Mouse (Mus musculus): Measurements from ENCODE around the gene Gm49342. TPM values are rescaled to one million over a fixed set of nuclear protein-coding genes. Genes with fewer than 3 reads are reported as not detected.
"Not testable (repeated sequence)": the region's sequence is repeated elsewhere in the genome, so short reads cannot be mapped to it uniquely, and the experiment has no call there.

The Gm49342 gene
- polyA plus RNA-seq, 2 experiments = 65.9 TPM; not detected in 1

DNA sequence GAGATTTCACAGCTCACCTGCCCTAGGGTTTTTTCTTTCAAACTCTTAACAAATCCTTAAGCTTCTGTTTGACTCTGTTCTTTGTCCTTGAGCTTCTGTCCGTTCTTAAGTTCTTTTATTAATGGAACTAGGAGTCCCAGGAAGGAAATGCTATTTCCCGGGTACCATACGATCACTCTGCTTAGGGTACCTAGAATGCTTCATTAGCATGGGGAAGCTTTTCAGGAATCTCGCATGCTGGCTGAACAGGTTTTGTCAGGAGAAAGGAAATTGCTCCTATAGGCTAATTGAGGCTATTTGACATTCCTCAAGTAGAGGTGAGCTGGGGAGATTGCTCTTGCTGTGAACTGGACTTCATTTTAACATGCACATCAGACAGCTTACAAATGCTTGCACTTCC, 29.4 kb downstream of the Gm49342 start:
- no peak for TF ChIP-seq CTCF (IDR thresholded peaks at IDR 0.05; ENCODE audit: low read depth)
- no peak for TF ChIP-seq EP300 (IDR thresholded peaks at IDR 0.05; ENCODE audit: low read depth)
- H3K9ac ChIP-seq (replicated peaks) = no peak overlapping the region
- no peak for ATAC-seq (ENCODE audit: insufficient read depth)

DNA sequence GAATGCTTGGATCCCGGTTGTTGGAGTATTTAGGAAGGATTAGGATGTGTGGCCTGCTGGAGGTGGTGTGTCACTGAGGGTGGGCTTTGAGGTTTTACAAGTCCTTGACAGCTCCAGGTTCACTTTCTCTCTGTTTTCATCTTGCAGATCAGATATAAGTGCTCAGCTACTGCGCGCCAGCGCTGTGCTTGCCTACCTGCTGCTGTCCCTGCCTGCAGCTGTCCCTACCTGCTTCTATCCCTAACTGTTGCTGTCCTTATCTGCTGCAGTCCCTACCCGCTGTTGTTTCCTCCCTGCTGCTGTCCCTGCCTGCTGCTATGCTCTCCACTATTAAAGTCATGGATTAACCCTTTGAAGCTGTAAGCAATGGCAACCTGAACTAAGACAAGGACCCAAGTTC, 30.7 kb downstream of the Gm49342 start:
- ATAC-seq (ENCODE audit: insufficient read depth) (no peak), DNase-seq (ENCODE audit: low read depth in 3 of 3, low spot score in 3 of 3) (no peak)
- Histone ChIP-seq H3K9ac (replicated peaks) (no peak overlapping the region), H3K27ac (no peak overlapping the region), H3K4me3 (ENCODE audit: insufficient read depth in 1 of 2, low read depth in 2 of 2, low read length in 2 of 2) (no peak overlapping the region), H3K4me1 (replicated peaks; ENCODE audit: control insufficient read depth in 2 of 2, insufficient read depth in 2 of 2, low read length in 1 of 2) (peaks cover 0 to 5% of the 10 kb centered on the region in 2 experiments; a peak in 2 of 4 replicates), H3K36me3 (replicated peaks; ENCODE audit: control insufficient read depth, insufficient read depth, low read depth) (no peaks in the 10 kb centered on the region), H3K9me3 (ENCODE audit: control insufficient read depth, low read length) (no peaks in the 10 kb centered on the region), H3K27me3 (ENCODE audit: control insufficient read depth, insufficient read depth, low read length) (no peaks in the 10 kb centered on the region), H3K4me2 (ENCODE audit: low read depth) (no peak overlapping the region)
- WGBS (ENCODE audit: insufficient replicate concordance) = 48% methylated on average over 5 of the region's 5 CpGs
- no peak for TF ChIP-seq CTCF (IDR thresholded peaks at IDR 0.05; ENCODE audit: low read depth)
- no peak for TF ChIP-seq EP300 (IDR thresholded peaks at IDR 0.05; ENCODE audit: low read depth)

More for the DNA sequence above, 29.4 kb downstream of the Gm49342 start:
- Histone ChIP-seq H3K27ac (no peak overlapping the region), H3K27me3 (ENCODE audit: control insufficient read depth, insufficient read depth, low read length) (no peaks in the 10 kb centered on the region), H3K9me3 (ENCODE audit: control insufficient read depth, low read length) (no peaks in the 10 kb centered on the region), H3K4me3 (ENCODE audit: insufficient read depth in 1 of 2, low read depth in 2 of 2, low read length in 2 of 2) (no peak overlapping the region), H3K36me3 (replicated peaks; ENCODE audit: control insufficient read depth, insufficient read depth, low read depth) (no peaks in the 10 kb centered on the region), H3K4me1 (replicated peaks; ENCODE audit: control insufficient read depth in 2 of 2, insufficient read depth in 2 of 2, low read length in 1 of 2) (peaks cover 0 to 11% of the 10 kb centered on the region in 2 experiments; a peak in 2 of 4 replicates), H3K4me2 (ENCODE audit: low read depth) (no peak overlapping the region)
- DNase-seq (ENCODE audit: low read depth in 3 of 3, low spot score in 3 of 3) = no peak
- WGBS (ENCODE audit: insufficient replicate concordance) = 50% methylated on average over 4 of the region's 4 CpGs

DNA sequence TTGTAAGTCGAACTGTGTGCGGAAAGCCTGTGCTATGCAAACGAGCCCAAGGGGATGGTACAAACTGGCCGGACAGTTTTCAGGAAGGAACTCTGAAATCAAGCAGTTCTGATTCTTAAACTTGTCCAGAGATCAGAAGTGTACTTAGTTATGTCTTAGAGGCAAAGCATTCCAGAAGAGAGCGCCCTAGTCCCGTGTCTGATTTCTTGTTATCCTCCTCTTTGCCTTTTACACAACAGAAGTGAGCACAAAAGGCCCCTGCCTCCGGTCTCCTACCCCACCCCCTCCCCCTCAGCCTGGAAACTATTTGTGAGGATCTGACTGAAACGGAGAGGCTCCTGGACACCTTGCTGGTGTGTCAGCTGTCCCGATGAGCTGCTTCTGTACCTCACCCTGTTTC, 32.4 kb downstream of the Gm49342 start:
- no peak for DNase-seq (ENCODE audit: low read depth in 3 of 3, low spot score in 3 of 3)
- 31% methylated on average over 9 of the region's 9 CpGs for WGBS (ENCODE audit: insufficient replicate concordance)
- Histone ChIP-seq H3K4me1 (replicated peaks; ENCODE audit: control insufficient read depth in 2 of 2, insufficient read depth in 2 of 2, low read length in 1 of 2) (peaks cover 0 to 3% of the 10 kb centered on the region in 2 experiments; a peak in 1 of 4 replicates), H3K36me3 (replicated peaks; ENCODE audit: control insufficient read depth, insufficient read depth, low read depth) (no peaks in the 10 kb centered on the region), H3K9ac (replicated peaks) (no peak overlapping the region), H3K4me3 (ENCODE audit: insufficient read depth in 1 of 2, low read depth in 2 of 2, low read length in 2 of 2) (no peak overlapping the region), H3K4me2 (ENCODE audit: low read depth) (no peak overlapping the region), H3K9me3 (ENCODE audit: control insufficient read depth, low read length) (no peaks in the 10 kb centered on the region), H3K27ac (no peak overlapping the region), H3K27me3 (ENCODE audit: control insufficient read depth, insufficient read depth, low read length) (no peaks in the 10 kb centered on the region)
- no peak for ATAC-seq (ENCODE audit: insufficient read depth)
- TF ChIP-seq EP300 (IDR thresholded peaks at IDR 0.05; ENCODE audit: low read depth) (no peak), CTCF (IDR thresholded peaks at IDR 0.05; ENCODE audit: low read depth) (no peak)

DNA sequence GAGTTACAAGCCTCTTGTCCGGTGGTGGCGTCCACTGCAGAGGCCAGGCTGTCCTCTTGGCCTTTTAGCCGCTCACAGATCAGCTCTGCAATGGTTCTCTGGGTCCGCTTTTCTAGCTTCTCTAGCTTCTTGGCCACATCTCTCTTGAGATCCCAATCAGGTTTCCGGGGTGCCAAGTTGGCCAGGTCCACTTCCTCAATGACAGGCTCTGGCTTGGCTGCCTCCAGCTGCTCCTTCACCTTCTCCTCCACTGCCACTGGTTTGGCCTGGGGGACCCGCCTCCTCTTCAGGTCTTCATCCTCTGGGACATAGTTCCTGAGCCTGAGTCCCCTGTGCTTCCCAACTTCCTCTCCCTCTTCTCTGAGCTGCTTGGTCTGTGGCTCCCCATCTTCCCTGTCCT, 34.1 kb downstream of the Gm49342 start:
- not testable (repeated sequence) for H3K4me1 ChIP-seq (replicated peaks; ENCODE audit: control insufficient read depth in 2 of 2, insufficient read depth in 2 of 2, low read length in 1 of 2); H3K9ac ChIP-seq (replicated peaks); H3K4me3 ChIP-seq (ENCODE audit: insufficient read depth in 1 of 2, low read depth in 2 of 2, low read length in 2 of 2); H3K27me3 ChIP-seq (ENCODE audit: control insufficient read depth, insufficient read depth, low read length); H3K9me3 ChIP-seq (ENCODE audit: control insufficient read depth, low read length); H3K4me2 ChIP-seq (ENCODE audit: low read depth); ATAC-seq (ENCODE audit: insufficient read depth); H3K36me3 ChIP-seq (replicated peaks; ENCODE audit: control insufficient read depth, insufficient read depth, low read depth); DNase-seq (ENCODE audit: low read depth in 3 of 3, low spot score in 3 of 3); H3K27ac ChIP-seq
- WGBS (ENCODE audit: insufficient replicate concordance) = 36% methylated on average over 6 of the region's 6 CpGs

DNA sequence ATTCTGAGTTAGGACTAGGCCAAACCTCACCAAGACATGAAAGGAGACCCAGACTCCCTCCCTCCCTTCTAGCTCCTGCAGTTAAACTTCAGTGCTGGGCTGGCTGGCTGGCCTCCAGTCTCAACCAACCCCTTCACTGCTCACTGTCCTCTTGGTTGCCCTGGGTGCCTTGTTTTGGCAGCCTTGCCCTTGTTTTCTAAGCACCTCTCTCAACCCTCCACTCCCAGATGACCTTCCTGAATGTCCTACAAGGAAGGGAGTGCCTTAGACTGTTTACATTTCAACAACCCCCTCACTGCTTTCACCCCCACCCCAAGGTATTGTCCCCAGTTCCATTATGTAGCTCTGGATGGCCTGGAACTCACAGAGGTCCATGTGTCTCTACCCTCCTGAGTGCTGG, 35.3 kb downstream of the Gm49342 start:
- Histone ChIP-seq H3K9me3 (ENCODE audit: control insufficient read depth, low read length) (no peaks in the 10 kb centered on the region), H3K4me3 (ENCODE audit: insufficient read depth in 1 of 2, low read depth in 2 of 2, low read length in 2 of 2) (no peak overlapping the region), H3K4me1 (replicated peaks; ENCODE audit: control insufficient read depth in 2 of 2, insufficient read depth in 2 of 2, low read length in 1 of 2) (peaks cover 0 to 3% of the 10 kb centered on the region in 2 experiments; a peak in 1 of 4 replicates), H3K9ac (replicated peaks) (no peak overlapping the region), H3K36me3 (replicated peaks; ENCODE audit: control insufficient read depth, insufficient read depth, low read depth) (no peaks in the 10 kb centered on the region), H3K27me3 (ENCODE audit: control insufficient read depth, insufficient read depth, low read length) (no peaks in the 10 kb centered on the region), H3K27ac (no peak overlapping the region), H3K4me2 (ENCODE audit: low read depth) (no peak overlapping the region)
- DNase-seq (ENCODE audit: low read depth in 3 of 3, low spot score in 3 of 3) (no peak), ATAC-seq (ENCODE audit: insufficient read depth) (no peak)
- TF ChIP-seq CTCF (IDR thresholded peaks at IDR 0.05; ENCODE audit: low read depth) (no peak), EP300 (IDR thresholded peaks at IDR 0.05; ENCODE audit: low read depth) (no peak)
